Mouse (Mus musculus): ENCODE results near the gene Barhl2.

The Barhl2 gene

DNA sequence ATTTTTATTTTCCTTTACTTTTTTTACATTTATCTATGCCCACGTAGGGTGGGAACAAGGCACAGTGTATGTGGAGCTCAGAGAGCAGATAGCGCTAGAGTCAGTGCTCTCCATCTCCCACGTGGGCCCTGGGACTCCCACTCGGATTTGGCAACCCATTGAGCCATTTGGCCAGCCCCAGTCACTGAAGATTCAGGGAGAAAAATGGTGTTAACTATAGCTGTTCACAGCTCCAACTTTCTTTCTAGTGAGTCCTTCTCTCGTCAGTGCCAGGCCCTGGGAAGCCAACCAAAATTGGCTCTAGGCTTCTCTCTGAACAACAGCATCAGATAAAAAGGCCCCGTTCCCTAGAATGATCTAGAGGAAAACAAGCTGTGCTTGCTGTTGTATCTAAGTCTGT lies 42.2 kb downstream of the Barhl2 start:
- DNase-seq (ENCODE audit: low spot score): no peak

DNA sequence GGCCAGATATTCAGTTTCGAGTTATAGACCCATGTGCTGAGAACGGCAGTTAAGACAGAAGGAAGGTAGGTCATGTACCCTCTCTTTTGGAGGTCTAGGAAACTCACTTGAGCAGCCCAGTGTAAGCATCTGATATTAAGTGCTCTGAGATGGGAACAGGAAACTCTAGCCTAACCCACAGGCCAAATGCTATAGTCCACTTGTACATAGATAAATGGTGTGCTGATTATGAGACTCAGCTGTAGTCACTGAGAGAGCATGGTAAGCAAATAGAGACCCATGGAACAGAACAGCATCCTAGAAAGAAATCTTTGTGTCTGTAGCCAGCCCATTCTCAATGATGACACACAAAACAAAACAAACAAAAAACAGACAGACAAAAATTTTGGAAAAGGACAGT lies 55.2 kb downstream of the Barhl2 start:
- no peak for DNase-seq (ENCODE audit: low spot score)

Measured in ovary, postnatal 36 days (tissue).